ENCODE assay signal across 23 mouse cellular contexts in genomic region chr7:24517077-24517476, GRCm38 (mm10). TPM values are rescaled to one million over a fixed set of nuclear protein-coding genes. Genes with fewer than 3 reads are reported as not detected.
DNase-seq lines count a peak whose midpoint lies in the region; ATAC-seq and TF ChIP-seq lines count a peak whose summit lies in the region.
"Had no signal": no experiment of that assay in that cellular context is flagged by ENCODE, and none has a peak within 500 bp of the region (broad histone marks: within the 10 kb centered on the region; RNA-seq: fewer than 3 reads in every experiment).

No protein-coding gene starts in this region.

- no peak for TF ChIP-seq CTCF in forebrain, postnatal 0 days (IDR thresholded peaks at IDR 0.05; ENCODE audit: low read depth)

- peaks cover 13% of the 10 kb centered on the region for H3K36me3 ChIP-seq in forebrain, postnatal 0 days (ENCODE audit: insufficient read depth)
- H3K36me3 ChIP-seq in forebrain, embryonic 11.5 days (ENCODE audit: control insufficient read depth, insufficient read depth, low read length), result no peaks in the 10 kb centered on the region; the same call in 1 of the 2 replicates
- H3K36me3 ChIP-seq in midbrain, embryonic 12.5 days, result peaks cover 65% of the 10 kb centered on the region
- peaks cover 10% of the 10 kb centered on the region for H3K36me3 ChIP-seq in midbrain, embryonic 16.5 days (ENCODE audit: control insufficient read depth, insufficient read depth, low read length)

- DNase-seq in forebrain, postnatal 0 days, result no peak
- no peak for DNase-seq in forebrain, embryonic 11.5 days (ENCODE audit: low spot score)
- DNase-seq in ES-CJ7 (ENCODE audit: low read depth, low spot score), result peak; percentile 97
- DNase-seq in induced T-regulatory cell, adult 2 months (ENCODE audit: low read depth), result peak; percentile 24
- DNase-seq in T-cell, adult 2 months (ENCODE audit: low spot score), result no peak
- DNase-seq: adrenal gland, postnatal 10 days; cerebellum, adult 9-11 months; kidney, postnatal 14 days; liver, postnatal 0 days; thymus, postnatal 36 days had no signal

- no peak overlapping the region for H3K9ac ChIP-seq in forebrain, postnatal 0 days
- no peak overlapping the region for H3K9ac ChIP-seq in forebrain, embryonic 11.5 days (ENCODE audit: low read length)
- H3K9ac ChIP-seq in midbrain, embryonic 12.5 days (replicated peaks), result no peak overlapping the region
- H3K9ac ChIP-seq in midbrain, embryonic 16.5 days (ENCODE audit: low read depth, low read length), result no peak overlapping the region
- H3K9ac ChIP-seq: liver, postnatal 0 days had no signal

- no peak overlapping the region for H3K4me3 ChIP-seq in forebrain, postnatal 0 days (ENCODE audit: low read depth, low read length)
- H3K4me3 ChIP-seq in forebrain, embryonic 11.5 days (ENCODE audit: low read depth, low read length), result no peak overlapping the region
- H3K4me3 ChIP-seq in midbrain, embryonic 12.5 days, result no peak overlapping the region
- no peak overlapping the region for H3K4me3 ChIP-seq in midbrain, embryonic 16.5 days (ENCODE audit: low read depth, low read length)
- H3K4me3 ChIP-seq: heart, embryonic 10.5 days; limb, embryonic 10.5 days had no signal

- no peaks in the 10 kb centered on the region for H3K9me3 ChIP-seq in forebrain, postnatal 0 days (ENCODE audit: low read length)
- H3K9me3 ChIP-seq in forebrain, embryonic 11.5 days (ENCODE audit: control insufficient read depth, low read length), result no peaks in the 10 kb centered on the region
- no peaks in the 10 kb centered on the region for H3K9me3 ChIP-seq in midbrain, embryonic 12.5 days
- H3K9me3 ChIP-seq in midbrain, embryonic 16.5 days (replicated peaks; ENCODE audit: control insufficient read depth, low read length, poor library complexity, severe bottlenecking), result no peaks in the 10 kb centered on the region
- H3K9me3 ChIP-seq: heart, embryonic 10.5 days; limb, embryonic 10.5 days had no signal

- no peaks in the 10 kb centered on the region for H3K4me1 ChIP-seq in forebrain, postnatal 0 days (ENCODE audit: insufficient read depth)
- H3K4me1 ChIP-seq in forebrain, embryonic 11.5 days (replicated peaks; ENCODE audit: control insufficient read depth, insufficient read depth, low read length), result no peaks in the 10 kb centered on the region
- H3K4me1 ChIP-seq in midbrain, embryonic 12.5 days, result 0 out of 2 replicates have a peak, but pooled peaks cover 2% of the 10 kb centered on the region
- peaks cover 2% of the 10 kb centered on the region; the same call in 1 of the 2 replicates for H3K4me1 ChIP-seq in midbrain, embryonic 16.5 days (ENCODE audit: control insufficient read depth, insufficient read depth, low read length)
- H3K4me1 ChIP-seq: heart, embryonic 10.5 days; limb, embryonic 10.5 days had no signal

- H3K4me2 ChIP-seq in forebrain, postnatal 0 days (ENCODE audit: low read depth), result no peak overlapping the region
- H3K4me2 ChIP-seq in forebrain, embryonic 11.5 days (ENCODE audit: low read depth, low read length, severe bottlenecking), result no peak overlapping the region
- H3K4me2 ChIP-seq in midbrain, embryonic 12.5 days (replicated peaks), result no peak overlapping the region
- no peak overlapping the region for H3K4me2 ChIP-seq in midbrain, embryonic 16.5 days (ENCODE audit: low read length)

- peak overlapping the region; percentile 50; the same call in 1 of the 2 replicates for H3K27ac ChIP-seq in forebrain, postnatal 0 days (ENCODE audit: low read depth, low read length)
- H3K27ac ChIP-seq in forebrain, embryonic 11.5 days (ENCODE audit: low read depth, low read length), result no peak overlapping the region
- H3K27ac ChIP-seq in midbrain, embryonic 12.5 days (replicated peaks), result 0 out of 2 replicates have a peak overlapping the region, but pooled peaks have one; percentile 10
- H3K27ac ChIP-seq in midbrain, embryonic 16.5 days (ENCODE audit: low read length), result no peak overlapping the region; the same call in 1 of the 2 replicates
- H3K27ac ChIP-seq: heart, embryonic 10.5 days; limb, embryonic 10.5 days had no signal

- 39% methylated on average over 5 of the region's 5 CpGs for WGBS in forebrain, postnatal 0 days
- WGBS in forebrain, embryonic 11.5 days, result 30% methylated on average over 5 of the region's 5 CpGs
- 28% methylated on average over 5 of the region's 5 CpGs for WGBS in midbrain, embryonic 12.5 days
- WGBS in midbrain, embryonic 16.5 days, result 24% methylated on average over 5 of the region's 5 CpGs

- H3K27me3 ChIP-seq in forebrain, postnatal 0 days (ENCODE audit: insufficient read depth, low read length), result no peaks in the 10 kb centered on the region
- H3K27me3 ChIP-seq in forebrain, embryonic 11.5 days (ENCODE audit: control insufficient read depth, insufficient read depth, low read length), result no peaks in the 10 kb centered on the region
- H3K27me3 ChIP-seq in midbrain, embryonic 12.5 days, result no peaks in the 10 kb centered on the region
- H3K27me3 ChIP-seq in midbrain, embryonic 16.5 days (ENCODE audit: control insufficient read depth, insufficient read depth, low read depth, low read length), result no peaks in the 10 kb centered on the region

- ATAC-seq in forebrain, postnatal 0 days, result peak; percentile 9; the same call in 1 of the 2 replicates
- ATAC-seq in forebrain, embryonic 11.5 days (replicated peaks; ENCODE audit: low FRiP score), result no peak
- ATAC-seq in midbrain, embryonic 12.5 days (ENCODE audit: low FRiP score, low read depth), result no peak
- ATAC-seq in midbrain, embryonic 16.5 days, result no peak
- ATAC-seq: liver, postnatal 0 days had no signal

RNA-seq across cellular contexts. Expression of gene AC161166.1, which starts 4.8 kb away (rescaled TPM):
- total RNA-seq in forebrain, postnatal 0 days (2014; rRNA removed), result not detected in 2 replicates
- polyA plus RNA-seq in forebrain, postnatal 0 days (2015; fragmentation: Nextera tagmentation; extraction: Ambion mirVana), result 0.13 and 0.31 TPM in 2 replicates
- 0.96 and 1.3 TPM in 2 replicates for polyA plus RNA-seq in forebrain, embryonic 11.5 days (2014; fragmentation: Nextera tagmentation; extraction: Ambion mirVana)
- 2.1 and 2.3 TPM in 2 replicates for polyA plus RNA-seq in midbrain, embryonic 12.5 days (2016; fragmentation: Nextera tagmentation; extraction: Ambion mirVana)
- polyA plus RNA-seq in midbrain, embryonic 16.5 days (2015; fragmentation: Nextera tagmentation; extraction: Ambion mirVana), result 1.6 and 1.7 TPM in 2 replicates
- total RNA-seq: adrenal gland, postnatal 10 days; gastrocnemius, adult 18-20 months; gastrocnemius, postnatal 4 days; layer of hippocampus, adult 8-10 months; left cerebral cortex, adult 8-10 months; liver, adult 2 months; megakaryocyte progenitor cell, adult 5-6 weeks had no signal
- polyA plus RNA-seq: liver, adult 2 months; liver, postnatal 0 days; small intestine, adult 2 months had no signal

RNA-seq across cellular contexts. Expression of gene Zfp428, which starts 10.3 kb away (rescaled TPM):
- 196 and 242 TPM in 2 replicates for total RNA-seq in forebrain, postnatal 0 days (2014; rRNA removed)
- polyA plus RNA-seq in forebrain, postnatal 0 days (2015; fragmentation: Nextera tagmentation; extraction: Ambion mirVana), result 258 and 279 TPM in 2 replicates
- polyA plus RNA-seq in forebrain, embryonic 11.5 days (2014; fragmentation: Nextera tagmentation; extraction: Ambion mirVana), result 109 and 114 TPM in 2 replicates
- polyA plus RNA-seq in midbrain, embryonic 12.5 days (2016; fragmentation: Nextera tagmentation; extraction: Ambion mirVana), result 163 and 178 TPM in 2 replicates
- polyA plus RNA-seq in midbrain, embryonic 16.5 days (2015; fragmentation: Nextera tagmentation; extraction: Ambion mirVana), result 298 and 327 TPM in 2 replicates

RNA-seq across cellular contexts. Expression of gene Irgq, which starts 13.4 kb away (rescaled TPM):
- total RNA-seq in forebrain, postnatal 0 days (2014; rRNA removed), result 103 and 119 TPM in 2 replicates
- 20.8 and 26.8 TPM in 2 replicates for polyA plus RNA-seq in forebrain, postnatal 0 days (2015; fragmentation: Nextera tagmentation; extraction: Ambion mirVana)
- polyA plus RNA-seq in forebrain, embryonic 11.5 days (2014; fragmentation: Nextera tagmentation; extraction: Ambion mirVana), result 16.1 and 16.4 TPM in 2 replicates
- polyA plus RNA-seq in midbrain, embryonic 12.5 days (2016; fragmentation: Nextera tagmentation; extraction: Ambion mirVana), result 30.4 and 31.5 TPM in 2 replicates
- 26.3 and 26.9 TPM in 2 replicates for polyA plus RNA-seq in midbrain, embryonic 16.5 days (2015; fragmentation: Nextera tagmentation; extraction: Ambion mirVana)

RNA-seq across cellular contexts. Expression of gene Pinlyp, which starts 28.8 kb away (rescaled TPM):
- 0.31 and 0.43 TPM in 2 replicates for total RNA-seq in forebrain, postnatal 0 days (2014; rRNA removed)
- polyA plus RNA-seq in forebrain, postnatal 0 days (2015; fragmentation: Nextera tagmentation; extraction: Ambion mirVana), result not detected in 2 replicates
- not detected in 2 replicates for polyA plus RNA-seq in forebrain, embryonic 11.5 days (2014; fragmentation: Nextera tagmentation; extraction: Ambion mirVana)
- not detected in 2 replicates for polyA plus RNA-seq in midbrain, embryonic 12.5 days (2016; fragmentation: Nextera tagmentation; extraction: Ambion mirVana)
- not detected in 2 replicates for polyA plus RNA-seq in midbrain, embryonic 16.5 days (2015; fragmentation: Nextera tagmentation; extraction: Ambion mirVana)
- total RNA-seq: adrenal gland, postnatal 10 days; gastrocnemius, adult 18-20 months; gastrocnemius, postnatal 4 days; left cerebral cortex, adult 8-10 months; liver, adult 2 months; megakaryocyte progenitor cell, adult 5-6 weeks had no signal
- polyA plus RNA-seq: heart, postnatal 0 days; limb, embryonic 10.5 days; liver, adult 2 months; liver, postnatal 0 days; neural tube, embryonic 11.5 days; small intestine, adult 2 months had no signal

RNA-seq across cellular contexts. Expression of gene Xrcc1, which starts 29.0 kb away (rescaled TPM):
- total RNA-seq in forebrain, postnatal 0 days (2014; rRNA removed), result 41.1 and 49.8 TPM in 2 replicates
- 42.1 and 48.6 TPM in 2 replicates for polyA plus RNA-seq in forebrain, postnatal 0 days (2015; fragmentation: Nextera tagmentation; extraction: Ambion mirVana)
- polyA plus RNA-seq in forebrain, embryonic 11.5 days (2014; fragmentation: Nextera tagmentation; extraction: Ambion mirVana), result 140 and 150 TPM in 2 replicates
- polyA plus RNA-seq in midbrain, embryonic 12.5 days (2016; fragmentation: Nextera tagmentation; extraction: Ambion mirVana), result 89.8 and 101 TPM in 2 replicates
- 66.1 and 66.9 TPM in 2 replicates for polyA plus RNA-seq in midbrain, embryonic 16.5 days (2015; fragmentation: Nextera tagmentation; extraction: Ambion mirVana)

Comparison
In these comparisons a context has a peak if more than half of its experiments do, and no peak if none do; other contexts are left out.
1. H3K27ac ChIP-seq: peak in forebrain, postnatal 0 days (single experiment) and midbrain, embryonic 12.5 days (single experiment); none in forebrain, embryonic 11.5 days (single experiment) and midbrain, embryonic 16.5 days (single experiment).
2. DNase-seq: peak in ES-CJ7 (single experiment) and induced T-regulatory cell, adult 2 months (single experiment); none in forebrain, postnatal 0 days (single experiment), forebrain, embryonic 11.5 days (single experiment) and T-cell, adult 2 months (single experiment).